Mouse (Mus musculus): ENCODE data around the gene Olfr202. TPM values are rescaled to one million over a fixed set of nuclear protein-coding genes. Genes with fewer than 3 reads are reported as not detected.
"Not testable (repeated sequence)": the region's sequence is repeated elsewhere in the genome, so short reads cannot be mapped to it uniquely, and the experiment has no call there.

The Olfr202 gene
- polyA plus RNA-seq, 1 experiment from 2014 or later, result not detected

- not testable (repeated sequence) for H3K27me3 ChIP-seq (ENCODE audit: control insufficient read depth, insufficient read depth, low read length); H3K4me1 ChIP-seq (ENCODE audit: control insufficient read depth, insufficient read depth, low read length); H3K9me3 ChIP-seq (ENCODE audit: control insufficient read depth, low read length); H3K27ac ChIP-seq (ENCODE audit: low read depth, low read length); H3K4me2 ChIP-seq (ENCODE audit: low read depth); ATAC-seq (ENCODE audit: insufficient read depth, low FRiP score, low TSS enrichment); H3K9ac ChIP-seq (ENCODE audit: low read length); DNase-seq (ENCODE audit: low spot score); H3K4me3 ChIP-seq (ENCODE audit: low read depth, low read length); H3K36me3 ChIP-seq (ENCODE audit: control insufficient read depth, insufficient read depth, low read length)
- 79% methylated on average over 4 of the region's 4 CpGs for WGBS
These were observed 17.5 kb downstream of the Olfr202 start for GRCm38 (mm10) chr16:59269097-59269496.

GRCm38 (mm10) chr16:59249684-59250083, 36.9 kb downstream of the Olfr202 start:
- Histone ChIP-seq H3K27ac (ENCODE audit: low read depth, low read length) (no peak overlapping the region), H3K9me3 (ENCODE audit: control insufficient read depth, low read length) (no peaks in the 10 kb centered on the region), H3K4me2 (ENCODE audit: low read depth) (no peak overlapping the region), H3K36me3 (ENCODE audit: control insufficient read depth, insufficient read depth, low read length) (no peaks in the 10 kb centered on the region), H3K9ac (ENCODE audit: low read length) (no peak overlapping the region), H3K4me3 (ENCODE audit: low read depth, low read length) (no peak overlapping the region), H3K4me1 (ENCODE audit: control insufficient read depth, insufficient read depth, low read length) (no peaks in the 10 kb centered on the region), H3K27me3 (ENCODE audit: control insufficient read depth, insufficient read depth, low read length) (no peaks in the 10 kb centered on the region)
- 88% methylated on average over 17 of the region's 17 CpGs for WGBS
- DNase-seq (ENCODE audit: low spot score), result no peak
- no peak for ATAC-seq (ENCODE audit: insufficient read depth, low FRiP score, low TSS enrichment)

Other genes with a start within 250 kb of the Olfr202 start
- gene Olfr187, start 247.0 kb downstream of the Olfr202 start, polyA plus RNA-seq (2014; fragmentation: Nextera tagmentation; extraction: Ambion mirVana), result not detected in 2 replicates
- gene Olfr190, start 208.8 kb downstream of the Olfr202 start, polyA plus RNA-seq (2014; fragmentation: Nextera tagmentation; extraction: Ambion mirVana), result not detected in 2 replicates
- not detected in 2 replicates for gene Olfr191, start 197.0 kb downstream of the Olfr202 start, polyA plus RNA-seq (2014; fragmentation: Nextera tagmentation; extraction: Ambion mirVana)
- gene Olfr193, start 174.9 kb downstream of the Olfr202 start, polyA plus RNA-seq (2014; fragmentation: Nextera tagmentation; extraction: Ambion mirVana), result not detected in 2 replicates
- not detected in 2 replicates for gene Olfr194, start 165.7 kb downstream of the Olfr202 start, polyA plus RNA-seq (2014; fragmentation: Nextera tagmentation; extraction: Ambion mirVana)
- gene Olfr195, start 139.7 kb downstream of the Olfr202 start, polyA plus RNA-seq (2014; fragmentation: Nextera tagmentation; extraction: Ambion mirVana), result not detected in 2 replicates
- not detected in 2 replicates for gene Olfr196, start 116.3 kb downstream of the Olfr202 start, polyA plus RNA-seq (2014; fragmentation: Nextera tagmentation; extraction: Ambion mirVana)
- gene Olfr198, start 83.3 kb downstream of the Olfr202 start, polyA plus RNA-seq (2014; fragmentation: Nextera tagmentation; extraction: Ambion mirVana), result not detected in 2 replicates
- not detected in 2 replicates for gene Olfr199, start 67.0 kb downstream of the Olfr202 start, polyA plus RNA-seq (2014; fragmentation: Nextera tagmentation; extraction: Ambion mirVana)
- gene Olfr201, start 14.2 kb downstream of the Olfr202 start, polyA plus RNA-seq (2014; fragmentation: Nextera tagmentation; extraction: Ambion mirVana), result not detected in 2 replicates
- not detected in 2 replicates for gene Olfr203, start 12.1 kb upstream of the Olfr202 start, polyA plus RNA-seq (2014; fragmentation: Nextera tagmentation; extraction: Ambion mirVana)
- gene Olfr204, start 31.5 kb upstream of the Olfr202 start, polyA plus RNA-seq (2014; fragmentation: Nextera tagmentation; extraction: Ambion mirVana), result not detected in 2 replicates
- gene Olfr205, start 44.3 kb upstream of the Olfr202 start, polyA plus RNA-seq (2014; fragmentation: Nextera tagmentation; extraction: Ambion mirVana), result not detected in 2 replicates
- gene Olfr206, start 62.5 kb upstream of the Olfr202 start, polyA plus RNA-seq (2014; fragmentation: Nextera tagmentation; extraction: Ambion mirVana), result not detected in 2 replicates
- not detected in 2 replicates for gene Olfr209, start 77.2 kb upstream of the Olfr202 start, polyA plus RNA-seq (2014; fragmentation: Nextera tagmentation; extraction: Ambion mirVana)
- 0.11 TPM in 1 of 2 replicates, not detected in the other for gene Gabrr3, start 120.5 kb upstream of the Olfr202 start, polyA plus RNA-seq (2014; fragmentation: Nextera tagmentation; extraction: Ambion mirVana)
- gene Riox2, start 185.0 kb upstream of the Olfr202 start, polyA plus RNA-seq (2014; fragmentation: Nextera tagmentation; extraction: Ambion mirVana), result 25.9 and 26.7 TPM in 2 replicates